Mouse (Mus musculus) forebrain, embryonic 12.5 days (tissue): ENCODE measurements around the gene Cyp2j13. TPM values are rescaled to one million over a fixed set of nuclear protein-coding genes. Genes with fewer than 3 reads are reported as not detected.
A peak's percentile ranks its signal among the peaks of the same experiment; 100 is the strongest.
"Not testable (repeated sequence)": the region's sequence is repeated elsewhere in the genome, so short reads cannot be mapped to it uniquely, and the experiment has no call there.

Experiments used
- ATAC-seq: fragments of 200-750 bp; cut with Nextera tagmentation; 2 replicates; pipeline ENCODE4 v1.8.0; 2017; ENCODE audit warnings: moderate TSS enrichment; ENCODE audit not compliant: low FRiP score
- H3K27ac ChIP-seq: fragments of 300-500 bp; sonication (generic); 2 replicates; pipeline ENCODE4 v1.5.1; 2016; ENCODE audit warnings: mild to moderate bottlenecking
- H3K27me3 ChIP-seq: fragments of 300-500 bp; sonication (generic); 2 replicates; pipeline ENCODE4 v1.6.1; 2016; ENCODE audit warnings: mild to moderate bottlenecking
- H3K36me3 ChIP-seq: fragments of 300-500 bp; sonication (generic); replicated peaks from 2 replicates; pipeline ENCODE4 v1.6.1; 2016; ENCODE audit warnings: mild to moderate bottlenecking
- H3K4me1 ChIP-seq: fragments of 300-500 bp; sonication (generic); 2 replicates; pipeline ENCODE4 v1.6.1; 2016
- H3K4me2 ChIP-seq: fragments of 300-500 bp; sonication (generic); 2 replicates; pipeline ENCODE4 v1.6.1; 2016; ENCODE audit warnings: mild to moderate bottlenecking, moderate library complexity
- H3K4me3 ChIP-seq: fragments of 300-500 bp; sonication (generic); replicated peaks from 2 replicates; pipeline ENCODE4 v1.5.1; 2016; ENCODE audit warnings: mild to moderate bottlenecking
- H3K9ac ChIP-seq: fragments of 300-500 bp; sonication (generic); 2 replicates; pipeline ENCODE4 v1.6.1; 2016; ENCODE audit warnings: mild to moderate bottlenecking
- H3K9me3 ChIP-seq: fragments of 300-500 bp; sonication (generic); 2 replicates; pipeline ENCODE4 v1.6.1; 2016
- WGBS: fragments of 180-500 bp; shearing (Covaris S2); methylation state at CpG from one replicate; pipeline ENCODE4 v1.1.7; 2016; 5-methylcytosine and 5-hydroxymethylcytosine counted together
- polyA plus RNA-seq: library from polyadenylated mRNA; unstranded; fragments of >200 nt; fragmentation: Nextera tagmentation; extraction: Ambion mirVana; gene quantifications from 2 replicates; pipeline ENCODE4 v1.2.1, GENCODE M21; 2016

The Cyp2j13 gene
- polyA plus RNA-seq: not detected in 2 replicates

DNA sequence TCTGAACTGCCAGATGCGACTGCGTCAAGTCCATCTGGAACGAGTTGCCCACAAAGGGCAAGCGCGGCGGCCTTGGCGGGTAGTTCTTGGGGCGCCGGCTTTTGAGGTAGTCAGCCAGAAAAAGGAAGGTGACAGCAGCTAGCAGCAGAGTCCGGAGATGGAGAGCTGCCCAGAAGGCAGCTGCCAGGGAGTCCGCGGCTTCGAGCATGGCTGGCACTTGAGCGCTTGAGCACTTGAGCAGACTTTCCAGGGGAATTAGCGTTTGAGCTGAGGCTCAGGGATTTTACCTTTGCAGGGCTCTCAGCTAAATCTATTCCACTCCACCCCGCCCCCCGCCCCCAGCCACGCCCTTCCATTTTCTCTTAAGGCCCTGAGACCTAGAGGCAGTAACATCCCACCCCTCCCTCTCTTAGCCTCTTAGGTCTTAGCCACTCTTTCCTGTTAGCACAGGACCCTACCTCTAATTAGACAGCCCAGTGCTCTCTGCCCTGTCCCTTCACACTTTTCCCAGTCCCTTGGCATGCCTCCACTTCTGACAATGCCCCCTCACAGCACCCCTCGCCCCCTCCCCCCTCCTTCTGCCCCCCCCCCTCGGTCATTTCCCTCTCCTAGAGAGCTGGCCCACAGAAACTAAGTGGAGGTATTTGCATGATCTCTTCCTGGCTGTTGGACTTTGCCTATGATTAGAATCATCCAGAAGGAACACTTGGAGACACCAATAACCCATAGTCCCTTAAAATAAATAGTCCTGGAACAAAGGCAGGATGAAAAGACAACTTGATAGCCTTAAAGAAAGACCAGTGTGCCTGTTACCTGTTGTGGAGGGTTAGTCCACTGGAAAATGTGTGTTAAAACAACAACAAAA, at the start of gene Cyp2j13:
TSS of gene Cyp2j13 (minus strand) at position 286 of the 865 bp plus-strand sequence.
- H3K4me3 ChIP-seq: 0 out of 2 replicates have a peak within 1 kb of the TSS, but pooled peaks have one; percentile 13
- no peaks in the 10 kb centered on the region for H3K36me3 ChIP-seq
- H3K9ac ChIP-seq: no peak within 1 kb of the TSS
- H3K27me3 ChIP-seq: no peaks in the 10 kb centered on the region
- WGBS: 2% methylated on average over 20 of the region's 20 CpGs
- H3K9me3 ChIP-seq: no peaks in the 10 kb centered on the region
- peaks cover 12% of the 10 kb centered on the region for H3K4me1 ChIP-seq
- peak; percentile 79 for ATAC-seq
- no peak within 1 kb of the TSS for H3K27ac ChIP-seq
- peak within 1 kb of the TSS; percentile 48 for H3K4me2 ChIP-seq

DNA sequence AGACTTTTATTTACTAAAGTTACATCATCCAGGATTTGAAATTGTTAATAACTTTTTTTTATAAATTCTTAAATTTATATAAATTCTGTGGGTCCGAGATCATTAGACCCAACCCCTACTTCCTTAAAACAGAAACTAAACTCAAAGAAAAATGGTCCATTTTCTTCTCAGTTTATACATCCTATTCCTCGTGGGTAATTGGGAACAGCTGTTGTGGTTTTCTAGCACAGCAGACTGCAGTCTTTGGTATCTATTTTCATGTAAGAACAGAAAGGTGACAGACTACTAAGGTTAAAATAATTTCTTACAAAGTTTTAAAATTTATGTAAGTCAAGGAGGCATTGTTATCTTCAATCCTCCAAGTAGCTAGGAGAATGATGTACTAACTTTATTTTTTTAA, 19.5 kb upstream of the Cyp2j13 start:
- WGBS: 71% methylated on average over 2 of the region's 2 CpGs
- Histone ChIP-seq H3K27me3 (no peaks in the 10 kb centered on the region), H3K27ac (no peak overlapping the region), H3K9ac (no peak overlapping the region), H3K4me1 (no peaks in the 10 kb centered on the region), H3K36me3 (no peaks in the 10 kb centered on the region), H3K9me3 (no peaks in the 10 kb centered on the region), H3K4me2 (no peak overlapping the region), H3K4me3 (no peak overlapping the region)
- no peak for ATAC-seq

DNA sequence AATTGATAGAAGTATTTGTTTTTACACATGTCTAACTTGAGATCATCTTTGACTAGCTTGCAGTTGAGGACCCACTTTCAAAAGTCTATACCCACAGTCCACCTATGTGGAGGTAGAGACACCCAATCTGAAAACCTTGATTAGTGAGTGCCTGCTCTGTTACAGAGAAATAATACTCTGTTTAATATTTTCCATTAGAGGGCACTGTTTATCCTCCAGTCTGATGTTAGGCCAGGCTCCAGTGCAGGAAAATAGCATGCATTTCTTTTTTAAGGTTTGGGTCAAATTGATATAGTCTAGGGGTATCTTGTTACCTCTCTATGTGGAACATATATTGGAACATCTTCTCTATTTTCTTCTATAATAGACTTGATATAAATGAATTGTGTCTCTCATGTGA, 14.5 kb upstream of the Cyp2j13 start:
- Histone ChIP-seq H3K4me3 (no peak overlapping the region), H3K27ac (no peak overlapping the region), H3K9ac (no peak overlapping the region), H3K27me3 (no peaks in the 10 kb centered on the region), H3K36me3 (no peaks in the 10 kb centered on the region), H3K4me1 (0 out of 2 replicates have a peak, but pooled peaks cover 3% of the 10 kb centered on the region), H3K9me3 (no peaks in the 10 kb centered on the region), H3K4me2 (no peak overlapping the region)
- no peak for ATAC-seq

DNA sequence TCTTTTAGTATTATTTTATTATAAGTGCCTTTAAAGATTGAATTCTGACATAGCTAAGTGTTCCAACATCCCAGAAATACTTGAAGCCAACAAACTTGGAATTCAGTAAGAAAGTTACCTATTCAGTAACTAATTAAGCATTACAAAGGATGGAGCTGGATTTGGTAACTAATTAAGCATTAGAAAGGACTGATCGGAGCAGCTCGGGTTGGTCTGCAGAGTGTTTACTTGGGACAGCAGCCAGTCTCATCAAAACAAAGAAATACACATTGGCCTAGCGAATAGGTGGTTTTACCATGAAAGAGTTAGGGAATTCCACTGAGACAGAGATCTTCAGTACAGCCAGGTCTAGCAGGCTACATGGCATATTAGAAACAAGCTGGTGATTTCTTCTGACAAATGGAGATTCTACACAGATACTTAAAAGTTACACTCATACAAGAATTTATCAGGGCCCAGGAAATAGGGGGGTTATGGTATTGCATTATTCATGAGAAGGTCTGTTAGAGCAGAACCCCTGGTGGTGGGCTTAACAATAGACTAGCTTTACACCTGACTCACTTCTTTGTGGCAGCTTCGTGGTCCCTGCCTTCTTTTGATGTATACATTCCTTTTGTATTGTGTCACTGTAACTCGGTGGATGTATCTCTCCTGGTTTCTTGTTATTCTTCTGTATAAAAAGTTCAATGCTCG, 12.2 kb upstream of the Cyp2j13 start:
- ATAC-seq, H3K4me1 ChIP-seq, H3K27me3 ChIP-seq, H3K4me3 ChIP-seq, H3K9ac ChIP-seq, H3K27ac ChIP-seq, H3K9me3 ChIP-seq, H3K4me2 ChIP-seq, H3K36me3 ChIP-seq: not testable (repeated sequence)
- WGBS: 27% methylated on average over 6 of the region's 6 CpGs

DNA sequence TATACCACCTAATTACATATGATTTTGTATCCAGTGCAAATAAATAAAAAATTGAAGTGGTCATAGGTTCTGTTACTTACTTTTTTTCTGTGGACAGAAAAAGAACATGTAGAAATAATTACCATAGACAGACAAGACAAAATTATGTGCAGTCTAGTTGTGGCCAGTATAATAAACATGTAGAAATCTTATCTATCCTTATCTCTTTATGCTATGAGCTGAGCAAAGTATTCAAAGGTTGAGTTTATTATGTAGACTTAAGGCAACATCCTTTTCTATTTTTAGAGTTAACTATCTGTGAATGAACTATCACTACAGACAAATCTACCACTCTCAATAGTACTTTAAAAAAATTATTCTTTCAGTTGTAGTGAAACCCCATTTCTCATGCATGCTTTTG, 962 bp upstream of the Cyp2j13 start:
- Histone ChIP-seq H3K27ac (no peak overlapping the region), H3K4me1 (peaks cover 12% of the 10 kb centered on the region)

DNA sequence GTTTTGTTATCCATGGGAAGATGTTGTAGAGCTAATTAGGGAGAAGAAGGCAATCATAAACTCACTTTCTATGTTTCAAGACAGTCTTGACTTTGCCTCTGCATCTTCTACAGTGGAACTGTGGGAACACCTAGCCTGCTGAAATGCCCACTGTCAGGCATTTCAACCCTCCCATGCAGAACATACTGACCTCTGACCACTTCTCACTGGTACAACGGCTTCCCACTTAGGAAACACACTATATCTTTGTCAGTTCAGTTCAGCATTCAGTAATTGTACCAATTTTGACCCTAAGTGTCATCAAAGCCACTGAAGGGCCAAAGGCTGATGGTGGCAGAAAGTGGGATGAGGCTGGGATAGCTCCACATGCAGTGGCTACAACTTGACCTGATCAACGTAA, 15.3 kb downstream of the Cyp2j13 start:
- no peak overlapping the region for H3K4me3 ChIP-seq

More for the DNA sequence above, 962 bp upstream of the Cyp2j13 start:
- Histone ChIP-seq H3K27me3 (no peaks in the 10 kb centered on the region), H3K4me3 (no peak overlapping the region), H3K9me3 (no peaks in the 10 kb centered on the region), H3K4me2 (no peak overlapping the region), H3K9ac (no peak overlapping the region), H3K36me3 (no peaks in the 10 kb centered on the region)
- ATAC-seq: no peak

DNA sequence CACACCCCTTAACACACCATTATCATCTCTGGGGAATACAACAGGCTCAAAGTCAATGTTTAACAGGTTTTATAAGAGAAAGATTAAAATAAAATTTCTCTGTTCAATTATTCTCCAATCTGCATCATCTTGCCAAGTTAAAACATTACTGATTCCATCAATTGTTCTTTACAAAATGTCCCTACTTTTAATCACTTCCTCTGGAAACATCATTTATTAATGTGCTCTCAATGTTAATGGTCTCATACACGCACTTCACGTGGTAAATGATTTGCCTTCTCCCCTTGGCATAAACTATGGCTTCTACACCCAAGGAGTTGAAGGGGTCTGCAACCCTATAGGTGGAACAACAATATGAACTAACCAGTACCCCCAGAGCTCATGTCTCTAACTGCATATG, 17.2 kb downstream of the Cyp2j13 start:
- ATAC-seq: no peak
- WGBS: 97% methylated on average over 2 of the region's 2 CpGs
- H3K9me3 ChIP-seq: no peaks in the 10 kb centered on the region

More for the DNA sequence above, 15.3 kb downstream of the Cyp2j13 start:
- Histone ChIP-seq H3K4me2 (no peak overlapping the region), H3K4me1 (no peaks in the 10 kb centered on the region), H3K36me3 (no peaks in the 10 kb centered on the region), H3K9me3 (no peaks in the 10 kb centered on the region), H3K27ac (no peak overlapping the region), H3K27me3 (no peaks in the 10 kb centered on the region), H3K9ac (no peak overlapping the region)
- 89% methylated on average over 2 of the region's 2 CpGs for WGBS
- ATAC-seq: no peak

DNA sequence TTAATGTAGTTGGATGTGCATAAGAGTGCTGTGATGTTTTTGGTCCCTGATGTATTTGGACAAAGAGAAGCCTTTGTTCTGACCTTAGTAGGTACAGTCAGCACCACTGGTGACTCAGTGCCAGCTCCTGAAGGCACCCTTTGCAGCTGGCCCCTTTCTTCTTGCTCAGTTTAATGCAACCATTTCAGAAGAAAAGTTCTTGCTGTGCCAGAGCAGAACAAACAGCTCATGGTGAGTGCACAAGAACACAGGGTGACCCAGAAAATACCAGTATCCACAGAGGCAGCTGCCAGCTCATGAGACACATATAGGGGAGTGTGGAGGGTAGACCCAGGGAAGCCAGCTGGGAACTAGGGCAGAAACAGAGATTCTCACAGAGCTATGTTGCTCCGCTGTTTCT, 48.9 kb downstream of the Cyp2j13 start:
- ATAC-seq: peak; percentile 65; the same call in 1 of the 2 replicates
- H3K4me3 ChIP-seq: no peak overlapping the region
- 91% methylated on average over 1 of the region's 1 CpGs for WGBS

More for the DNA sequence above, 17.2 kb downstream of the Cyp2j13 start:
- Histone ChIP-seq H3K27ac (no peak overlapping the region), H3K36me3 (no peaks in the 10 kb centered on the region), H3K4me2 (no peak overlapping the region), H3K9ac (no peak overlapping the region), H3K27me3 (no peaks in the 10 kb centered on the region), H3K4me3 (no peak overlapping the region), H3K4me1 (no peaks in the 10 kb centered on the region)

DNA sequence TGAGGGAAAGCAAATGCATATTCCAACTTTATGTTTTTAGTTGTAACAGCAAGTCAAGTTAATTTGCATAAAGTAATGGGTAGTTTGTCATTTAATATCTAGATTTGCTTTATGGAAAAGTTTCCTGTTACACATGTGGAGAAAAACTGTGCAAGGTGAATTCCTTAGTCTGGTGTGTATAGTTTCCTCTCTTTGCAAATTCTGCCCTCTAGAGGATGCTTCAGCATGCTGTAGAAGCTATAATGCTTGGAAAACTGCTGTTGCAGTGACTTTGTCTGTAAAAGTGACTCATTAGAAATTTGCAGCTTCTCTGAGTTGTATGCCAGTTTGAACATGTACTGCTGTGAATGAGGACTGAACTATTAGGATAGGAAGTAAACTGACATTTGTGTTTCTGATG, 54.5 kb downstream of the Cyp2j13 start:
- no peaks in the 10 kb centered on the region for H3K27me3 ChIP-seq
- no peak for ATAC-seq
- no peak overlapping the region for H3K4me2 ChIP-seq
- H3K9ac ChIP-seq: no peak overlapping the region
- no peaks in the 10 kb centered on the region for H3K4me1 ChIP-seq
- H3K36me3 ChIP-seq: peaks cover 12% of the 10 kb centered on the region
- no peaks in the 10 kb centered on the region for H3K9me3 ChIP-seq
- no peak overlapping the region for H3K27ac ChIP-seq
- H3K4me3 ChIP-seq: no peak overlapping the region

More for the DNA sequence above, 48.9 kb downstream of the Cyp2j13 start:
- H3K27me3 ChIP-seq: no peaks in the 10 kb centered on the region
- no peaks in the 10 kb centered on the region for H3K9me3 ChIP-seq
- H3K4me1 ChIP-seq: no peaks in the 10 kb centered on the region
- no peak overlapping the region for H3K9ac ChIP-seq
- no peak overlapping the region for H3K4me2 ChIP-seq
- no peak overlapping the region for H3K27ac ChIP-seq
- H3K36me3 ChIP-seq: peaks cover 4% of the 10 kb centered on the region; the same call in 1 of the 2 replicates

DNA sequence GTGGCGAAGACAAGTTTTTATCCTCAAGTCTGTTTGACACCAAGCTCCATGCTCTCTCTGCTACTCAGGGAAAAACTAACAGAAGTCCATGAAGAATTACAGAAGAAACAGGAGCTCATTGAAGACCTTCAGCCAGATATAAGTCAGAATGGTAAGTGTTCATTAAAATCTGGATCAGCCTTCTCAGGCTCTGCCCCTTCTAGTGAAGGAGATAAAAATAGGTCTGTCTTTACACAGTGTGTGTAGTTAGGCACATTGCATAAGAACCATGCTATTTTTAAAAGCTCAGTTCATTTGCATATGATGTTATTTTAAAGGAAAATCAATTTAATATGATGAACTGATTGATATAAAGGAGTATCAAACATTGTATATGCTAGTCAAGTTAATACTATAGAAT, 60.5 kb downstream of the Cyp2j13 start:
- Histone ChIP-seq H3K27me3 (no peaks in the 10 kb centered on the region), H3K4me2 (no peak overlapping the region), H3K9me3 (no peaks in the 10 kb centered on the region), H3K27ac (no peak overlapping the region), H3K9ac (no peak overlapping the region), H3K4me3 (no peak overlapping the region), H3K36me3 (peaks cover 7% of the 10 kb centered on the region), H3K4me1 (no peaks in the 10 kb centered on the region)
- no peak for ATAC-seq
- 97% methylated on average over 1 of the region's 1 CpGs for WGBS

DNA sequence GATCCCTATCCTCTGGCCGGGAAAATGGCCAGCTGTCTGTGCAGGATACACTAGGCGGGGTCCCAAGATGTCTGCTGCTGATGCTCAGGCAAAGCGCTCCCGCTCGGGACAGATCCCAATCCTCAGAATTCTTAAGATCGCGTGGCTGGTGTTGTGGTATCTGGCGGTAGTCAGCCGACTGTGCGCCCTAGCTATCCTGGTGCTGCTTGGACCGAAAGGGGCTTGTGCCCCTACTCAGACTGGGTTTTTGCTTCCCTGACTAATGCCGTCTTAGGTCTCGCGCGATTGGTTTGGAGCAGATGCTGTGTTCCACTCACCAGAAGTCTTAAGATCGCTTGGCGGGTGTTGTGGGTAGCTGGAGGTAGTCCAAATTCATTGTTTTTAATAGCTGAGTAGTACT, 95.1 kb downstream of the Cyp2j13 start:
- not testable (repeated sequence) for H3K27me3 ChIP-seq
- 96% methylated on average over 17 of the region's 17 CpGs for WGBS

More for the DNA sequence above, 95.1 kb downstream of the Cyp2j13 start:
- not testable (repeated sequence) for H3K4me1 ChIP-seq, H3K9ac ChIP-seq, H3K9me3 ChIP-seq, H3K4me2 ChIP-seq, H3K4me3 ChIP-seq, H3K27ac ChIP-seq, H3K36me3 ChIP-seq, ATAC-seq
